Mouse (Mus musculus) thymus, postnatal 4 days (tissue): Measurements from ENCODE around the gene Dnaja3.
"Not testable (repeated sequence)": the region's sequence is repeated elsewhere in the genome, so short reads cannot be mapped to it uniquely, and the experiment has no call there.

ENCODE experiments used
- DNase-seq: peaks from one replicate; pipeline ENCODE4 v3.0.0; 2021

The Dnaja3 gene

DNA sequence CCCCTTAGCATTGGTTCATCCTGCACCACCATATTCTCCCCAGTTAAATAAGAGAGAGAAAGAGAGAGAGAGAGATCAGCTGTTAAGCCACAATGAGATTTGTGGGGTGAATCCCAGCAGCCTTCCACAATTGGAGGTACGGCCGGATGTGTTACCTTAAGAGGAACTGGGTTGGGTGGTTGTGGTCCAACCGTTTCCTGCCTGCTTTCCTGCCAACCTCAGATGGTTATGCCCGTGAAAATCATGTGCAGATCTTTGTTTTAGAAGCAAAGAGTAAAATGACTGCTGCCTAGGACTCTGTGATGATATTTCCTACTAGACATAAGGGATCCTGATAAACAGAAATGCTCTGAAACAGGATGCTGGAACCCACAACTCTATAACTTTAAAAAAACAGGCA, 34.3 kb downstream of the Dnaja3 start:
- DNase-seq = peak; percentile 67

GRCm38 (mm10) chr16:4676836-4677235, 37.0 kb downstream of the Dnaja3 start:
- DNase-seq = no peak

DNA sequence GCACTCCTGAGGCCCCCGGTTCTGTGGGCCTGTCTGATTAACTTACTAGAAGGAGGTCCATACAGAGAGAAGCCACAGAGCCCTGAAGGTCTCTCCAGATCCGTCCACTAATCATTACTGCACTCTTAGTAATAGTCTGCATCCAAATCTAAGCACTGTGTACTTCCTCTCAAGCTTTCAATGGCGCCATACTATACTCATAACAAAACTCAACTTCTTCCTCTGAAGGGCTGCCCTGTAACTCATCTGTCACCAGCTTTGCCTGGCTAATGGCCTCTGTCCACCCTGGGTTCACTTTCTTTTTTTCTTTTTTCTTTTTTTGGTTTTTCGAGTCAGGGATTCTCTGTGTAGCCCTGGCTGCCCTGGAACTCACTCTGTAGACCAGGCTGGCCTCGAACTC, 38.3 kb downstream of the Dnaja3 start:
- DNase-seq = no peak

GRCm38 (mm10) chr16:4679121-4680018, 39.6 kb downstream of the Dnaja3 start, which contains the start of gene Coro7:
Gene Coro7 (minus strand): TSS chr16:4679777.
- DNase-seq = peak; percentile 93

GRCm38 (mm10) chr16:4680922-4681455, 41.2 kb downstream of the Dnaja3 start:
- not testable (repeated sequence) for DNase-seq

DNA sequence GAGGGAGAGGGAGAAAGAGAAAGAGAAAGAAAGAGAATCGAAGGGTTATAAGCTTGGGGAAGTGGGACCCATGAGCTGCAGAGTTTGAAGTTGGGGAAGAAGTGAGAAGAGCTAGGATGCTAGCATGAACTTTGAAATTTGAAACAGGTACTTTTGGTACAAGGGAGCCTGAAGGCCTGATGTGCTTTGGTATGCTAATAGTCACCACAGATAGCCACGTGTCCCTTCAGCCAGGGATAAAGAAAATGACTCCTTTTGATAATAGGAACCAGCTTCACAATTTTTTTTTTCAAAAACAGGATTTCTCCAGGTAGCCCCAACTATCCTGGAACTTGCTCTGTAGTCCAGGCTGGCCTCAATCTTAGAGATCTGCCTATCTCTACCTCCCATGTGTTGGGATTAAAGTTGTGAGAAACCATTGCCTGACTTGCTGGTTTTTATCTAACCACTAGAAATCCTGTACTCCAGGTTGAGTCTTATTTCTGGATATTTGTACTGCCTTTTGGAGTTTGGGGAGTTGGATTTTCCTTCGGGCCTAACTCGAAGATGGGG, 42.9 kb downstream of the Dnaja3 start:
- DNase-seq = no peak

DNA sequence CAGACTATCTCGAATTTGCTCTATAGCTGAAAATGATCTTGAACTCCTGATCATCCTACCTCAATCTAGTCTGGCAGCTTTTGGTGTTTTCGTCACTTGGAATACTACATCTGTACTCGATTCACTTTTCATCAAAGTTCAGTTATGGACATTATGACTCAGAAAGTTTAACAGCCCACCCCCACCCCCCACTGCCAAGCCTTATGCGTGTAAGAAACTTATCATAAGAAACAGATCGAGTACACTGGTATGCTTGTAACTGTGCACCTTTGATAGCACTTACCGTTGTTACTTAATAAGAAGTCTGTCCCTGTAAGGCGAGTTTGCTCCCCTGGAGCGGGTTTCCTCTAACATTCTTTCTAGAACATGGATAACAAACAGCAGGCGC, 43.4 kb downstream of the Dnaja3 start:
- DNase-seq = no peak

- peak; percentile 99 for DNase-seq
These were observed 44.0 kb downstream of the Dnaja3 start for GRCm38 (mm10) chr16:4683581-4684456.

- DNase-seq = no peak
These were observed 44.6 kb downstream of the Dnaja3 start for GRCm38 (mm10) chr16:4684457-4684791.

GRCm38 (mm10) chr16:4689371-4689770, 49.6 kb downstream of the Dnaja3 start:
- DNase-seq = not testable (repeated sequence)

DNA sequence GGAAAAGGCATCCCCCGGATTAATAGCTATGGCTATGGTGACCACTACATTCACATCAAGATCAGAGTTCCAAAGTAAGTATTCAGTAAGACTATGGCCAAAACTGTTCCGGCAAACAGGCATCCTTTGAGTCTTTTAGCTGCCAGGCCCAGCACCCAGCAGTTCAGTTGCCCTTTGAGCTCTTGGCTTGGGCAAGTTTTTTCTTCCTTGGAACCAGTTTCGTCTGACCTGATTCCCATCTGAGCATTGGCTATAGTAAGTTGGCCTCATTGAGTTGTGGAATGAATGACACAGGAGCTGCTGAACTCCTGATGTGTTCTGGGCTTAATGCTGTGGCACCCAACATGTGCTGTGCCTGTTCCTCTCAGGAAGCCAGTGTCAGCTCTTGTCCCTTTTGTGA, 61.4 kb downstream of the Dnaja3 start:
- DNase-seq = no peak

GRCm38 (mm10) chr16:4702646-4703045, 62.9 kb downstream of the Dnaja3 start:
- DNase-seq = no peak

GRCm38 (mm10) chr16:4705541-4705940, 65.8 kb downstream of the Dnaja3 start:
- no peak for DNase-seq

DNA sequence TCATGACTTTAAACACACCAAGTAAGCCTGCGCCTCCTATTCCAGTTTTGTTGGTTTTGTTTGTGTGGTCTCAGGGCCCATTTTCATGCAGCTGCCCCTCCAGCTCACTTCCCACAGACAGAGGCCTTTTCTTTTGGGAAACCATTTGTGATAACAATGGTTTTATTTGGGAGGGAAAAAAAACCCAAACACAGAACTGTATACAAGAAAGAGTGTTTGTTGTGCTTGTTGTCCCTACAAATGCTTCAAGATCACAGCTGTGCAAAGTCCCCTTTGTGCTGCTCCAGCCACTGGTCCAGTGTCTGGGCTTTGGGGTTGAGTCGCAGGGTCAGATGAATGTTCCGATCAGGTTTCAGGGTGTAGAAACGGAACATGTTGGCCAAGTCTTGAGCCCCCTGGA, 71.4 kb downstream of the Dnaja3 start:
- DNase-seq = no peak

- DNase-seq = no peak
These were observed 74.3 kb downstream of the Dnaja3 start for GRCm38 (mm10) chr16:4713861-4714710.

- DNase-seq = no peak
These were observed 78.1 kb downstream of the Dnaja3 start for GRCm38 (mm10) chr16:4717866-4718265.

DNA sequence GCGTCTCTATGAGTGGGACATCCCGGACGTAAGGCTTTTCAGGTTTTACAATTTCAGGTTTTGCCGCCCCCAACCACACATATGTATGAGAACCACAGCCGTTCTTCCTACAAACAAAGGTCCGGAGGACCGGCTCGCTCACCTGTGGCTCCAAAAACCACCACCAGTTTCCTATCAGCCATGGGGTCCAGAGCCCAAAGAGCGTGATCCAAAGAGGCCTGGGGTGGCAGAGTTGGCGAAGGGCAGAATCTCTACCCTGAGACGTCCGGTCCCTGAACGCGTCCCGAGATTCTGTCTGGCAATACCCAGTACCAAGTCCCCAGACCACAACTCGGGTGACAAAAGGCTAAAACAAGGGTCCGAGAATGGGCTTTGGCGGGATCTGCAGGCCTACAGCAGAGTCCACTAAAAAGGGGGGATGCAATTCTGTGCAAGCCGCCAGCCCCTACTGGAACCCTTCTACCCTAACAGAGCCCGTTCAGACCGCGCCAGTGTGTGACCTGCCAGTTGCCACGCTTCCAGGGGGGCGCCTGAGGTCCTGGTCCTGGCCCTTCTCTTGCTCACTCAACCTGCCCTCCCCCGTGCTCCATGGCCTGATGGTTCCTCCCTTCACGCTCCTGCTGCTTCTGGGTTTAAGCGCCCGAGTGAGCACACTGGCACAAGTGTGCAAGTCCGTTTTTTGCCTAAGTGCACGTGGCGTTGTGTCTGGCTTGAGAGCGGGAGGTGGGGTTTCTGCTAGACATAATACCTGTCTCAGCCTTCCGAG, 79.1 kb downstream of the Dnaja3 start, which contains the start of gene Nmral1:
Gene Nmral1 (minus strand): TSS at position 604 of the 766 bp plus-strand sequence.
- peak; percentile 76 for DNase-seq

DNA sequence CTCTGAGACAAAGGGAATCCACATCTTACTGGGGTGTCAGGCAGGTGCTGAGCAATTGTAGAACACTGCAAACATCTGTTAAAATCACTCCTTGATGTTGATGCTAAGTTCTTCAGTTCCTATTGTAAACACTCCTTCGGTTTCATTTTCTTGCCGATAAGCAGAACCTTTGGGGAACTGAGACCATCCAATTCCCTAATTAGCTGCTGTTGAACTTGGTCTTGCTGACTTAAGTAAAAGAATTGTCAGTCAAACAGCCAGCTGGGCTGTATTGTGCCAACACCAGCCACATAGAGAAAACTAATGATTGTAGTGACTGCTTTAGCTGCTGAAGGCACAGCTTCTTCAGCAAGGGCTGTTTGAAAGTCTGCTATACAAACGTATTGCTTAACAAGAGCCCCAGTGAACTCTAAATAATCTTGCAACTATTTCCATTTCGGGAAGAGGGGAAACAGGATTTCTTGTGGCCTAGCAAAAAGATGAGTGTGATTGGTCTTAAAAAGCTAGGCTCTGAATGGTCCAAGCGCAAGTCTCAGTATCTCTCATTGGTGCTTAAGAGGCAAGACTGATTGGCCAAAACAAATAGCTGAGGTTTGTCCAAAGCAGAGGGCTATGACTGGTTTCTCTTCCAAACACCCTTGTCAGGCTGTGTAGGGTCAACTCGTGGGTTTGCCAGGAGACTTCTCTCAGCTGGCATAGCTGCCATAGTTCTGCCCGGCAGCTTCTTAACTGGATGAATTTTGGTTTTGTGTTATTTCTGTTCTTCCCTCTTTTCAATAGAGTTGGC, 82.5 kb downstream of the Dnaja3 start:
- DNase-seq = peak; percentile 33

GRCm38 (mm10) chr16:4722915-4723209, 83.1 kb downstream of the Dnaja3 start:
- DNase-seq = no peak

- DNase-seq = no peak
These were observed 85.5 kb downstream of the Dnaja3 start for GRCm38 (mm10) chr16:4725266-4725665.
